Mouse (Mus musculus) hindbrain, embryonic 16.5 days (tissue): ENCODE measurements at regions not wholly inside any gene's neighbourhood (a gene's known extent, or its start where the extent isn't known, plus 50 kb on each side); places are given as distances from the start of the nearest gene placed in this dataset.

ENCODE experiments used
- ATAC-seq: fragments of 200-750 bp; cut with Nextera tagmentation; 2 replicates; pipeline ENCODE4 v1.8.0; 2017; ENCODE audit warnings: moderate TSS enrichment, moderate library complexity
- H3K27ac ChIP-seq: fragments of 300-500 bp; sonication (generic); 2 replicates; pipeline ENCODE4 v1.5.1; 2014; ENCODE audit warnings: low read depth, mild to moderate bottlenecking, control low read depth, low read length, moderate library complexity
- H3K27me3 ChIP-seq: fragments of 300-500 bp; sonication (generic); replicated peaks from 2 replicates; pipeline ENCODE4 v1.6.1; 2014; ENCODE audit warnings: low read length; ENCODE audit not compliant: control insufficient read depth, insufficient read depth
- H3K36me3 ChIP-seq: fragments of 300-500 bp; sonication (generic); 2 replicates; pipeline ENCODE4 v1.6.1; 2014; ENCODE audit warnings: mild to moderate bottlenecking, low read length, moderate library complexity, mixed read lengths; ENCODE audit not compliant: control insufficient read depth, insufficient read depth
- H3K4me1 ChIP-seq: fragments of 300-500 bp; sonication (generic); 2 replicates; pipeline ENCODE4 v1.6.1; 2014; ENCODE audit warnings: low read depth, low read length; ENCODE audit not compliant: control insufficient read depth, insufficient read depth
- H3K4me2 ChIP-seq: fragments of 300-500 bp; sonication (generic); 2 replicates; pipeline ENCODE4 v1.6.1; 2014; ENCODE audit warnings: mild to moderate bottlenecking, low read length, control low read depth, moderate library complexity
- H3K4me3 ChIP-seq: fragments of 300-500 bp; sonication (generic); 2 replicates; pipeline ENCODE4 v1.5.1; 2014; ENCODE audit warnings: mild to moderate bottlenecking, low read length, control low read depth, moderate library complexity
- H3K9ac ChIP-seq: fragments of 300-500 bp; sonication (generic); 2 replicates; pipeline ENCODE4 v1.6.1; 2014; ENCODE audit warnings: low read depth, mild to moderate bottlenecking, control low read depth, low read length, moderate library complexity
- H3K9me3 ChIP-seq: fragments of 300-500 bp; sonication (generic); 2 replicates; pipeline ENCODE4 v1.6.1; 2014; ENCODE audit warnings: mild to moderate bottlenecking, low read length, moderate library complexity; ENCODE audit not compliant: control insufficient read depth
- WGBS: fragments of 180-500 bp; shearing (Covaris S2); extraction: QIAGEN DNeasy Blood & Tissue Kit; methylation state at CpG from one replicate; pipeline ENCODE4 v1.1.7; 2014; 5-methylcytosine and 5-hydroxymethylcytosine counted together

DNA sequence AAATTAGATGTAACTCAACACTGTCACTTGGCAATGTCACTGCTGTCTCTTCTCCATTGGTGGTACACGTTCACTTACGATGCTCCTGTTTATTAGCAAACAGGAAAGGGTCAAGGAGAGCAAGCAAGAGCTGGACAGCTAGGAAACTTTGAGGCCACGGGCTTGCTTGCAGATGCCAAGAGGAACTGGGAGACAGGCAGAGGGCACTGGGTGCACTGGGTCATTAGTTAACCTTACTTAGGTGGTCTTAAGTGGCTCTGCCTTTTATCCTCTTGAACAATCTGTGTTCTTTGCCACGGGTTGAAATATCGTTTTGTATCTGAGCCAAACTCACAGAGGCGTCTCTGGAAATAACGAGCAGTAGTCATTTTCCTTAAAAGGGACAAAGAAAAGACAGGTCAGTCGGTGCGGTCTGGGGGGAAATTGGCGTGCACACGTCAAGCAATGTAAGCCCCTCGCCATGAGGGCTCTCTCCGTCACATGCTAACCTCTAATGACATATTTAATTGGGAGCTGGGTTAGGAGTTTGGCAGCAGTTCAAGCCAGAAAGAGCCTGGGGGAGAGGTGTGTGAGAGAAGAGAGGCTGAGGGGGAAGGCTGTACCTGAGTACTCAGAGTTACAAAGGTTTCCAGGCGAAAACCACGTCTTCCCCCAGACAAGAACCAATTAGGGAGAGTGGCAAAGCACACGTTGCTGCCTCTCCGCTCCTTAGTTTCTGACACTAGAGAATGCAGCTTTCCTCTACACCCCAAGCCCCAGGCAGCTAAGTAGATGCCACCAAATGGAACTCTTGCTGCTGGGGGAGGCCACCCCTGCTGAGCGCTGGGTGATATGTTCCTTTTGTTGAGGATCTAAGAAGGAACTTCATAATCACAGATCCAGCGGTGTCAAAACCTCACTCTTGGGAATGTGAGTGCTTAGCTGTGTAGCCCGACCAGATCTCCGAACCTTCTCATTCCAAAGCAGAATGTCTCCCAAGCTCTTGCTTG lies 140.0 kb upstream of the Tut7 start:
- H3K4me1 ChIP-seq = no peaks in the 10 kb centered on the region
- no peak overlapping the region for H3K4me2 ChIP-seq
- no peaks in the 10 kb centered on the region for H3K27me3 ChIP-seq
- H3K36me3 ChIP-seq = no peaks in the 10 kb centered on the region
- H3K27ac ChIP-seq = no peak overlapping the region
- H3K9me3 ChIP-seq = no peaks in the 10 kb centered on the region
- 62% methylated on average over 21 of the region's 21 CpGs for WGBS
- no peak overlapping the region for H3K4me3 ChIP-seq
- H3K9ac ChIP-seq = no peak overlapping the region
- ATAC-seq = no peak

DNA sequence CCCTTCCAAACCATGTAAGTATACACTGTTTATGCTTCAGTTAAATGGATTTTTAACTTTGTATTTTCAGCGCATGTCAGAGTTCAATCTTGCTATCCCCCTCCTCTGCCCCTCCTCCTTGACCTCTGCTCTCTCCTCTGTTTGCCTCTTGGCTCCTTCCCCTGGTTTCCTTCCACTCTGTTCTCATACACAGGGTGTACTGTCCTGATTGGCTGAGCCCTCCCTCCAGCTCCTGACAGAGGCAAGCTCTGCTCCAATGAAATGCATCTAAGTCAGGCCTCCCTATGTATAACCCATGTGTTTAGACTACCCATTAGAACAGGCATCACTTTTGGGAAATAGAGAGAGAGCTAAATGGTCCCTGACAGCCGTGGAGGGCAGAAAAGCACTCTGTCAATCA lies 133.5 kb upstream of the Tut7 start:
- Histone ChIP-seq H3K4me3 (no peak overlapping the region), H3K9me3 (no peaks in the 10 kb centered on the region), H3K4me1 (no peaks in the 10 kb centered on the region), H3K27ac (no peak overlapping the region), H3K36me3 (no peaks in the 10 kb centered on the region), H3K4me2 (no peak overlapping the region), H3K9ac (no peak overlapping the region), H3K27me3 (no peaks in the 10 kb centered on the region)
- ATAC-seq = peak; percentile 34; the same call in 1 of the 2 replicates
- WGBS = 50% methylated on average over 2 of the region's 2 CpGs

DNA sequence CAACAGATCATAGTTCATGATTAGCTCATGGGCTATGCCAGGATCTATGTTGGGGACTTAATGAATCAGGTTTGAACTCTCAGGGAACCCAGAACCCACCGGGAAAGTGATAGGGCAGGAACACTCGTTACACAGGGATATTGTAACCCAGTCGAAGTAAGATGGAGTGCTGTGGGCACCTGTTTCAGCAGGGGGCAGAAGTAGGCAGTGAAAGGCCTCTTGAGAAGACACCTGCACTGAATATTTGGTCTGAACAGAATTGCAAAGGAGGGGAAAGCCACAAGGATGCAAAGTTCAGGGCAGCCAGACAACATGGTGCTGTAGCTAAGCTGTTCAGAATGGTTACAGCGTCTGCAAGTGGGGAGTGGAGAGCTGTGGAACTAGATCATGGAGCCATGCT lies 129.9 kb upstream of the Tut7 start:
- Histone ChIP-seq H3K27ac (no peak overlapping the region), H3K4me3 (no peak overlapping the region), H3K27me3 (no peaks in the 10 kb centered on the region), H3K9ac (no peak overlapping the region), H3K36me3 (no peaks in the 10 kb centered on the region), H3K4me2 (no peak overlapping the region), H3K4me1 (no peaks in the 10 kb centered on the region), H3K9me3 (no peaks in the 10 kb centered on the region)
- ATAC-seq = no peak
- WGBS = 66% methylated on average over 4 of the region's 4 CpGs

DNA sequence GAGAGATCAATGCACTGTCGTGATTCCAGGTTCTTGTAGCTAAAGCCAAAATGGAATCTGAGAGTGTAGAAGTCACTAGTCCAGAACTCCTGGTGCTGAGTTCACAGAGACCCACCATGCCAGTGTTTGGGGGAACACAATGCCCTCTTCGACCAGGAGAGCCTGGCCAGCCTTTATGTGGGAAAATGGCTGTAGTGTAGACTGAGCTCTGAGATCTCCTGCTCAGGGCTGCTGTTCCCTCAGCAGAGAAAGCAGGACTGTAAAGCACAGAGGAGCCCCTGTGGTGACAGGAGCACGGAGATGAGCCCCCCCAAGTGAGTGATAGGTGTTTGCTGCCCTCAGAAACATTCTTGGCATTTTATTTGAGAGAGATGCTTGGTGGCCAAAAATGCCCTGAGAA lies 129.2 kb upstream of the Tut7 start:
- 61% methylated on average over 3 of the region's 3 CpGs for WGBS
- Histone ChIP-seq H3K36me3 (no peaks in the 10 kb centered on the region), H3K27me3 (no peaks in the 10 kb centered on the region), H3K9ac (no peak overlapping the region), H3K9me3 (no peaks in the 10 kb centered on the region), H3K4me2 (no peak overlapping the region), H3K4me1 (no peaks in the 10 kb centered on the region), H3K4me3 (no peak overlapping the region), H3K27ac (no peak overlapping the region)
- no peak for ATAC-seq

DNA sequence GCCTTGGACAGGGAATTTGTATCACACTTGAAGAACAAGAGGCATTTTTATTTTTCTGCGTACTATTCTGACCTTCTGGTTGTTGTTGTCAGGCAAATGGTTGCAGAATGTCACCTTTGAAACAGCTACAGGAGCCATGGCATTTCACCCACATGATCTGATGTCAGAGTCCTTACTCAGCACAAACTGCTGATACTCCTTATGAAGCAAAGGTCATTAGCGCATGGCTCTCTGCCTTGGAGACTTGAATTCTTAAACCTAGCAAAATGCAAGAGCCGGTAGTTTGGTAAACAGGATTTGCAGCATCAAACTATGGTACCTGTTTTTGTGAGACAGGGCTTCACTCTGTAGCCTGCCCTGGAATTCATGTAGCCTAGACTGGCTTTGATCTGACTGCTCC lies 127.3 kb upstream of the Tut7 start:
- 78% methylated on average over 3 of the region's 3 CpGs for WGBS
- ATAC-seq = no peak
- no peak overlapping the region for H3K27ac ChIP-seq
- H3K27me3 ChIP-seq = no peaks in the 10 kb centered on the region
- no peak overlapping the region for H3K4me2 ChIP-seq
- no peak overlapping the region for H3K4me3 ChIP-seq
- no peaks in the 10 kb centered on the region for H3K36me3 ChIP-seq
- H3K9ac ChIP-seq = no peak overlapping the region
- H3K4me1 ChIP-seq = no peaks in the 10 kb centered on the region
- H3K9me3 ChIP-seq = no peaks in the 10 kb centered on the region

DNA sequence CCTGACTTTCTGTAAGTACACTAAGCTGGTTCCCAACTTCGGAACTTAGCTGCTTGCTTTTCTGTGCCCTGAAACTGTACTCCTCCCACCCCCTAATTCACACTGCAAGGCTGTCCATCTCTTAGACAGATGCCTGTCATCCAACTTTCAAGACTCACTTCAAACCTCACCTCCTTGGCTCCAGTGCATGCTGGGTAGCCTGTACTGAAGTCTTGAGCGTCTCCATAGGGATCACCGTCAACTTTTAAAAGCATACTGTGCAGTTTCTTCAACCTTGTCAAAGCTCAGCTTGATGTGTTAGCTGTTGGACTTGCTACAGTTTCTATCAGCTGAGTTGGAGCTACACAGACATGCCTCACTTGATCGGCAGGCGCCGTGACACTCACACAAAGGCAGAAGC lies 126.5 kb upstream of the Tut7 start:
- Histone ChIP-seq H3K9ac (no peak overlapping the region), H3K4me3 (no peak overlapping the region), H3K9me3 (no peaks in the 10 kb centered on the region), H3K4me1 (no peaks in the 10 kb centered on the region), H3K4me2 (no peak overlapping the region), H3K27me3 (no peaks in the 10 kb centered on the region), H3K36me3 (no peaks in the 10 kb centered on the region), H3K27ac (no peak overlapping the region)
- 60% methylated on average over 6 of the region's 6 CpGs for WGBS
- ATAC-seq = no peak; the same call in 1 of the 2 replicates

DNA sequence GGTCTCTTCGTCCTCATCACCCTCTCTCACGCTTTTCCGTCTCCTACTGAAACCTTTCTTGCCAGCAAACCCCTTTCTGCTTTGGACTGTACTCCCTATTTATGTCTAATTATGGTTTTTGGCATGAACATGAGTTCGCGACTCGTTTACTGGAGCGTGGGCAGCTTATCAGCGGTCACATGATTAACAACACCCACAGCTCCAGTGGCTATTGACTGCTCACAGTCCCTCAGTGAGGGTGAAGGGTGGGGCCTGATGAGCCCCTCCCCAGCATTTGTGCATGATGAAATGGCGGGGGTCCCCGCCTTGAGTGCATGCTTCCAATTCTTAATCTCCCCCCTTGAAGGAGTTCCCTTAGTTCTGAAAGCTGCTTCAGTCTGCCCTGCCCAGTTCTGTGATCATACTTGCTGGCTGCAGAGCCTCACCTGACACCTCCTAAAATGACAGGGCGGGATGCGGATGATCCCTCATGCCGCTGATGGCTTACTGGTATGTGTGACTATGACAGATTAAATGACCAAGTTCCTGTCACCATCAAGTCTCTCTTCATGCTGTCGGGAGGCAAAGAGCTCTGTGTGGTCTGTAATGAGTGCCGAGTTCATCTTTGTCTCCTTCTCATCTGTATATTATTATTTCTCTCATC lies 125.7 kb upstream of the Tut7 start:
- Histone ChIP-seq H3K4me1 (no peaks in the 10 kb centered on the region), H3K4me2 (no peak overlapping the region), H3K36me3 (no peaks in the 10 kb centered on the region), H3K27ac (no peak overlapping the region), H3K9ac (no peak overlapping the region), H3K27me3 (no peaks in the 10 kb centered on the region), H3K9me3 (no peaks in the 10 kb centered on the region), H3K4me3 (no peak overlapping the region)
- 80% methylated on average over 15 of the region's 15 CpGs for WGBS
- no peak for ATAC-seq

DNA sequence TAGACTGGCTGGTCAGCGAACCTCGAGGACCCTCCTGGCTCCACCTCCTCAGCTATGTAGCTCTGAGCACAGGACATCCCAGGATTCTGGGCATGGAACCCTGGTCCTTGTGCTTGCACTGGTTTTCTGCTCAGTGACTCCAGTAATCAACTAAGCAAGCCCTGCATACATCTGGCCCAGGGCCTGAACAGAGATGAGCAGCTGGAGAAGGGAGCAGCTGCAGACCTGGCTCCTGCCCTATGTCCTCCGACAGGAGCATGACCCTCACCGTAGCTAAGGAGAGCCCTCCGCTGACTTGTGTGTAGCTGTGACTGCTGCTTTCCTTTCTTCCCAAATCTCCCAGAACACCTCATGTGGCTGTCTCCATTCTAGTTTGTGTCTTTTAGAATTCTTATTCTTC lies 124.5 kb upstream of the Tut7 start:
- H3K27ac ChIP-seq = no peak overlapping the region
- ATAC-seq = no peak; the same call in 1 of the 2 replicates
- no peak overlapping the region for H3K9ac ChIP-seq
- H3K4me1 ChIP-seq = no peaks in the 10 kb centered on the region
- H3K4me3 ChIP-seq = no peak overlapping the region
- no peak overlapping the region for H3K4me2 ChIP-seq
- H3K9me3 ChIP-seq = no peaks in the 10 kb centered on the region
- no peaks in the 10 kb centered on the region for H3K36me3 ChIP-seq
- no peaks in the 10 kb centered on the region for H3K27me3 ChIP-seq
- WGBS = 60% methylated on average over 5 of the region's 5 CpGs

DNA sequence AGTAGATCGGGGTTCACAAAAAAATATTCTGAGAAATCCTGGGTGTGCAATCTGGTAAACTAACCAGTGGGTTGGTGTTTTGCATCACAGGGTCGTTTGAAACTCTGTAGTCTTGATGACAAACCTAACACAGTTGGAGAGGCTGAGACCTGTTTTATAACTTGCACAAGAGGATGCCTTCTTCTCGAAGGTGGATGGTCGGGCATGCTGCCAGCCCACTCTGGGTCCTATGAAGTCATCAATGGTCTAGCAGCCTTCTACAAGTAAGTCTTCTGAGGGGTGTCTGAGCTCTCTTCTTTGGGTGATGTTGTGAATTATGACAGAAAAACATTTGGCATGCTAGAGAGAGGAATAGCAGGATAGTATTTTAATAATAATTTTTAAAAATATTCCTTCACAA lies 123.6 kb upstream of the Tut7 start:
- Histone ChIP-seq H3K27ac (no peak overlapping the region), H3K36me3 (no peaks in the 10 kb centered on the region), H3K4me1 (no peaks in the 10 kb centered on the region), H3K9me3 (no peaks in the 10 kb centered on the region), H3K4me2 (no peak overlapping the region), H3K27me3 (no peaks in the 10 kb centered on the region), H3K4me3 (no peak overlapping the region), H3K9ac (no peak overlapping the region)
- WGBS = 72% methylated on average over 4 of the region's 4 CpGs
- no peak for ATAC-seq
